Mouse (Mus musculus) urinary bladder, adult 18-20 months (tissue): ENCODE measurements around the gene Dapk3.

Experiments
- DNase-seq, 2 experiments: peaks; one replicate each; pipeline ENCODE4 v3.0.0; 2022; ENCODE audit warnings: low spot score in 2 of 2, mixed read lengths in 2 of 2

Gene Dapk3

GRCm38 (mm10) chr10:81182336-81183333 lies at the start of gene Dapk3:
Gene Dapk3, plus strand, starts transcription at chr10:81183005.
- DNase-seq = peak; percentile 92 to 93

- peak; percentile 62 to 66 for DNase-seq
These were observed 48.6 kb upstream of the Dapk3 start for GRCm38 (mm10) chr10:81134181-81134587.

- peak in 1 of 2 experiments; percentile 44 for DNase-seq
These were observed 47.7 kb upstream of the Dapk3 start, which contains the start of gene Zbtb7a for GRCm38 (mm10) chr10:81134966-81135681. Gene Zbtb7a, plus strand, starts transcription at chr10:81135220.

- peak; percentile 67 to 76 for DNase-seq
These were observed 46.7 kb upstream of the Dapk3 start for GRCm38 (mm10) chr10:81135831-81136705.

- peak; percentile 61 to 79 for DNase-seq
These were observed 46.0 kb upstream of the Dapk3 start for GRCm38 (mm10) chr10:81136706-81137231.

GRCm38 (mm10) chr10:81137252-81138130 lies 45.3 kb upstream of the Dapk3 start:
- peak; percentile 99 to 100 for DNase-seq

- DNase-seq = no peak
These were observed 44.5 kb upstream of the Dapk3 start for GRCm38 (mm10) chr10:81138131-81138782.

- no peak for DNase-seq
These were observed 43.8 kb upstream of the Dapk3 start for GRCm38 (mm10) chr10:81138821-81139528.

GRCm38 (mm10) chr10:81139529-81139846 lies 43.3 kb upstream of the Dapk3 start:
- DNase-seq = no peak

GRCm38 (mm10) chr10:81140005-81140404 lies 42.8 kb upstream of the Dapk3 start:
- no peak for DNase-seq

- no peak for DNase-seq
These were observed 41.9 kb upstream of the Dapk3 start for GRCm38 (mm10) chr10:81140717-81141454.

GRCm38 (mm10) chr10:81141455-81142210 lies 41.2 kb upstream of the Dapk3 start:
- peak in 1 of 2 experiments; percentile 49 for DNase-seq

- no peak for DNase-seq
These were observed 40.2 kb upstream of the Dapk3 start for GRCm38 (mm10) chr10:81142551-81142981.

GRCm38 (mm10) chr10:81143157-81143633 lies 39.6 kb upstream of the Dapk3 start:
- no peak for DNase-seq

- DNase-seq = no peak
These were observed 38.9 kb upstream of the Dapk3 start for GRCm38 (mm10) chr10:81143845-81144437.

GRCm38 (mm10) chr10:81144667-81145066 lies 38.1 kb upstream of the Dapk3 start:
- no peak for DNase-seq

GRCm38 (mm10) chr10:81145307-81145706 lies 37.5 kb upstream of the Dapk3 start:
- no peak for DNase-seq
